Mouse (Mus musculus) heart, adult 9 months (tissue): Measurements from ENCODE around the gene Mark3.

Experiments
- DNase-seq, 2 experiments: peaks; one replicate each; pipeline ENCODE4 v3.0.0; 2022; ENCODE audit warnings: low spot score in 2 of 2

The Mark3 gene

DNA sequence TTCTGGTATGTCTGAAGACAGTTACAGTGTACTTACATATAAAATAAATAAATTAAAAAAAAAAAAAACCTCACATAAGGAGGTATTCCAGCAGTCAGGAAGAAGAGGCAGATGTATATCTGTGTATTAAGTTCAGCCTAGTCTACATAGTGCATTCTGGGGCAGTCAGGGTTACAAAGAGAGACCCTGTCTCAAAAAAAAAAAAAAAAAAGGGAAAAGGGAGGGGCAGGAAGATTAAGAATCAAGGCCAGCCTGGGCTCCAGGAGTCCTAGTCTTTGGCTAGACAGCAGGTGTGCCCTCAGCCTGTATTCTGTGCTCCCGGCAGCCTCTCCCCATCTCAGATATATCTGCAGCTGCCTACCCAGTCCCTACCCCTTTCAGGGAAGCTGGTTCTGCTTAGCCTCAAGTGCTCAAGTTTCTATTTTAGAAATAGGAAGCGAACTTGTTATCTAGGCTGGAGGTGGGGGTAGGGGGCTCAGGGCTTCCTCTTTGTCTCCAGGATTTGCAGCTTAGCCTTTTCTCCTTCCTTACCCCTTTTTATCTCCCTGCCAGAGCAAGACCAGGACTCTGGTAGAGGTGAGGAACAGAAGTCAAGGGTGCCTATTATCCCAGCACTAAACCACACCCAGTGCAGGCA is 100.6 kb downstream of the Mark3 start:
- DNase-seq = no peak

DNA sequence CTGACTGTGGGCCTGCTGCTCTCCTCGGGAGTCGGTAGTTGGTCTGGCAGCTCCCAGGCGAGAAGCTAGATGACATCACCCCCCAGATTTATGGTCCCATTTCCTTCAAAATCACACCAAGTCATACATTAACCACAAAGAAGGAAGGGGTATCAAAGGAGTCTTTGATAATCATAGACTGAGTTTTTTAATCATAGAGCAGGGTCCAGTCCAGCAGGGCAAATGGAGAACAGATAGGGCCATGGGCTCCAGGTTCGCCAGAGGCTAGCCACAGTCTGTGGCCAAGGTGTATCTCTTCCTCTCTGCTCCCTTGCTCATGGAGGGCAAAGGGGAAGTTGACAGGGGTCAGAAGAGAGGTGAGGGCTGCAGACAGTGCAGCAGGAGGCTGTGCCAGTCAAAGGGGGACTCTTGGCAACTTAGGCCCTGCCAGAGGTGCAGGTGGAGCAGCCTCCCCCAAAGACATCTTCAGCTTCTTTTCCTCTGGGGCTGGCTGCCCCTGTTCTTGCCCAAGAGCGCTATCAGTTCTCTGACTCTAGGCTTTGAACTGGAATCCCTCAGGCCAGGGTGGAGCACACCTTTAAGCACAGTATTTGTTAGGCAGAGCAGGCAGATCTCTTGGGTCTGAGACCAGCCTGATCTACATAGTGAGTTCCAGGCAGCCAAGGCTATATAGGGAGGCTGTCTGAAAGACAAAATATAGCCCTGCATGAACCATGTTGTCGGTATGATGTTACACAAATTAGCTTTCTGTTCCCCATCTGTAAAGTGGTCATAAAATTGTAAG is 101.7 kb downstream of the Mark3 start:
- DNase-seq = no peak

DNA sequence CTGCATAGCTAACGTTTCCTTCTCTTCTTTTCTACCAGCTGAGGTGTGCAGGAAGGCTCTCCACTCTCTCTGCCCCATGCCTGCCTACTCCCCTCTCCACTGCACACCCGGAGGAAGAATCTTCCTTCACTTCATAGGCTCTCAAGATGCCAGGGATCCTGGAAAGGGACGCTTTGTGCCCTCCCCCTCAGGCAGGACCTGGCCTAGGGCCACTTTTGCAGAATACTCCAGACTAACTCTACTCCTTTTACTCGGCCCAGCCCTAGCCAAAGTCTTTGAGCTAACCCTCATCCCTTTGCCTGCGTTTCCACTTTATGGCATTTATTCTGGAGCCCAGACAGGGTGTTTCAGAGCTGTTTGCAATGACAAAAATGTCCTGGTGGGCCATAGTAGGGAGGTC is 103.1 kb downstream of the Mark3 start:
- DNase-seq = no peak

- DNase-seq = peak; percentile 88 to 91
These were observed 103.8 kb downstream of the Mark3 start, which contains the start of gene Trmt61a for GRCm38 (mm10) chr12:111677882-111678669. Trmt61a (plus strand) TSS chr12:111678105.

DNA sequence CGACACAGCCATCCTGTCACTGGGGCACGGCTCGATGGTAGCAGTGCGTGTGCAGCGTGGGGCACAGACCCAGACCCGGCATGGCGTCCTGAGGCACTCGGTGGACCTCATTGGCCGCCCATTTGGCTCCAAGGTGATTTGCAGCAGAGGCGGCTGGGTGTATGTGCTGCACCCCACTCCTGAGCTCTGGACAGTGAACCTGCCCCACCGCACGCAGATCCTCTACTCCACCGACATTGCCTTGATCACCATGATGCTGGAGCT is 104.3 kb downstream of the Mark3 start:
- DNase-seq = no peak

DNA sequence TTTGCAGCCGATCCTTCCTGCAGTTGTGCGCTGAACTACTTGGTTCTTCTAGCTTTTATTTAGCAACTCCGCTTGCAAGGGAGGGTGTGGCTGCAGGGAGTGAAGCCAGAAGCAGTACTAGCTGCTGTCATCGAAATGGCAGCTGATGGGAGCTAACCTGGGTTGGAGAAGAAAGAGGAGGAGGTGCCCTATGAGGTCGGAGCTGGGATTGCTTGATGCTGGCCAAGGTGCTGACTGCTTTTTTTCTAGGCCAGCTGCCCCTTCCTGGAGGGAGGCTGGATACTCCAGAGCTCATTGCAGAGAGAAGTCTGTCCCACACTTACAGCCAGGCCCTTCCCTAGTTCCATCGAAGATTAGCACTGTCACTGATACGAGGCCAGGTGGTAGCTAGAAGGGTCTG is 104.7 kb downstream of the Mark3 start:
- no peak for DNase-seq

DNA sequence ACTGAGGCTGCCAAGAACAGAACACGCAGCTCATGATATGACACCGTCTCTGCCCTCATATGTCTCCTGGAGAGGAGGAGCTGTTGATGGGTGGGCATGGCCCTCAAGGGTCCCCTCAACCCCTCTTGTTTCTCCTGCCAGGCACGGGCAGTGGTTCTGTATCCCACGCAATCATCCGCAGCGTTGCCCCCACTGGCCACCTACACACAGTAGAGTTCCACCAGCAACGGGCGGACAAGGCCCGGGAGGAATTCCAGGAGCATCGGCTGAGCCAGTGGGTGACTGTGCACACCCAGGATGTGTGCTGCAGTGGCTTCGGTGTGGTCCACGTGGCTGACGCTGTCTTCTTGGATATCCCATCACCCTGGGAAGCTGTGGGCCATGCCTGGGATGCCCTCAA is 106.3 kb downstream of the Mark3 start:
- DNase-seq = no peak

DNA sequence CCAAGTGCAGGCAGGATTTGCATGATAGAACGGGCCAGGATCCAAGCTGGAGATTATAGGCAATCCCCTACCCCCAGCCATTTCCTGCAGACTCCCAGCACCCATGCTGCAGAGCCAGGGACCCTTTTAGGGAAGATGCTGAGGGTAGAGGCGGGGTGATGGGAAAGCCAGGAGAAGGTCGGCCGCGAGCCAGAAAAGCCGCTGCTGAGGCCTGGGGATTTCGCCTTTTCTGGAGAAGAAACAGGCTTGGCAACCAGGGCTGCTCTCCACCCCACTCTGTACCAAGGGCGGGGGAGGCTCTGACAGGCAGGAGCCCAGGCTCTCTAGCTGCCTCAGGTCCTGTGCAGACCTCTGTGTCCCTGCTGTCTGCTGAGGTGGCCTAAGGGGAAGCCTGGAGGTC is 107.0 kb downstream of the Mark3 start:
- no peak for DNase-seq

DNA sequence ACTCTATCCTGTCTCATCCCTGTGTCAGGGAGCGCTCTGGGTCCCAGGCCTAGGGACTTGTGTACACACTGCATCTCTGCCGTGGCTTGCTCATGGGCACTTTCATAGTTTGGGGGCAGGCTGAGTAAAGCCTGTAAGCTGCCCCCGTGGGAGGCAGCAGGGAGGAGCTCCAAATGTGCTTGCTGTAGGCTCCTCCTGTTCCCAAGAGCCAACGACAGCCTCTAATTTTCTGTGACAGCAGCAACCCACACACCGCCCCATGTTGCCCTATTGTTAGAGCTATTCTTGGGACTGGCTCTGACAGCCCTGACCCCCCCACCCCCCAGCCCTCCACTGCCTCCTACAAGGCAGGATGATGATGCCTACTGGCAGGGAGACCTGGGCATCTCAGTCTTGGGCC is 107.7 kb downstream of the Mark3 start:
- no peak for DNase-seq

- DNase-seq = no peak
These were observed 108.5 kb downstream of the Mark3 start for GRCm38 (mm10) chr12:111682806-111683205.

DNA sequence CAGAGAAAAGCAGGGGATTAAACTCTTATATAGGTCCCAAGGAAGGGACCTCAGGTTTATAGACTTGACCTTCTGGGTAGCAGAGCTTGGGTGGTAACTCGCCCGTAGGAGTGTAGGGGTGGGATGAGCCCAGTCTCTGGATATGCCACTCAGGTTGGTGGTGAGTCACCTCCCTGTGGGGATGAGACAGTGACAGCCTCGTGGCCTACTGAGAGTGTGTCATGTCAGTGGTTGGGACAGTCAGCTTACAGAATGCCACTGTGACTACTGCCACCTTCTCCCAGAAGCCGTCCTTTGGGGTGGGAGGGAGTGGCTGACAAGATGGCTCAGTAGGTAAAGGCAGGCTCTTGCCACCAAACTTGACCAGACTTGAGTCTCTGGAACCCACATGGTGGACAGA is 112.1 kb downstream of the Mark3 start:
- no peak for DNase-seq

DNA sequence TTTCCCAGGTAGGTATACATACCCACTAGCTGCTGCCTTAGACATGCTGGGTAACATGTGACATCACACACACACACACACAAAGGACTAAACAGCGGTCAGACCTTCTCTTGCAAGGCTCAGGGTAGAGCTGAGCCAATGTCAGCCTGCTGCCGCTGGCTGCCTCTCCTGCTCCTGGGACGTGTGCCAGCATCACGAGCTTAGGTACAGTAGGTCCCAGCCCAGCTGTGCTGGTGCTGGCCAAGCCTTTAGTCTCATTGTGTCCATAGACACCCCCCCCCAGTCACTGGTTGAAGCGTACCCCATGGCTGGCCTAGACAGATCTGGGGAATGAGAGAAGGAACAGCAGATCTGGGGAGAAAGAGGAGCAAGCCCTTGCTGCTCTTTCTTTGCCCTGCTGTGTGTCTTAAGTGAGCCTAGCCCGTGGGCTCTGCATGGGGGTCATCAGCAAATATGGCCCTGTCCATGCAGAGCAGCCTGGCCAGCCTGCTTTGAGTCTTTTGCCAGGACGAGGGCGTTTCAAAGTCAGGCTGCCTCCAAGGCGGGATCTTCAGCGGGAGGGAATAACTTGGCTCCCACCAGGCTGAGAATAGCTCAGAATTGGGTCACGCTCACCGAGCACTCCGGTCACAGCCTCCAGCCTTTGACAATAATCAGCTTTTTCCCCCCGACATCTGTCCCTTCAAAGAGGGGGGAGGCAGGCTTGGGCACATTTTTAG is 113.2 kb downstream of the Mark3 start:
- peak; percentile 82 to 86 for DNase-seq

DNA sequence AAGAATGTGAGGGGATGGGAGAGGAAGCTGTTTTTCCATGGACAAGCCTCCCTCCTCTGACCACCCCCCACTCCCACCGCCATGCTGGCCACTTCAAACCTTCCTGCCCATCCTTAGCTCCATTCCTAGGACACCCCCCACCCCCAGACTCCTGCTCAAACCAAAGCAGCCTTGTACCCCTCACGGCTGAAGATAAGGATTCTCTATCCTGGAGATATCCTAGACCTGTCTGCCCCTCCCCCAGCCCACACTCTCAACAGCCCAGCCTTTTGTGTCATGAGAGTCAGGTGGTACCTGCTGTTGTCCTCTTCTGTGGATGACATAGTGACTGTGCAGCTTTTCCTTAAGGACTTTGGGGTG is 113.7 kb downstream of the Mark3 start:
- DNase-seq = no peak

GRCm38 (mm10) chr12:111689426-111689825 is 115.1 kb downstream of the Mark3 start:
- no peak for DNase-seq

- no peak for DNase-seq
These were observed 117.1 kb downstream of the Mark3 start for GRCm38 (mm10) chr12:111691346-111691872.

DNA sequence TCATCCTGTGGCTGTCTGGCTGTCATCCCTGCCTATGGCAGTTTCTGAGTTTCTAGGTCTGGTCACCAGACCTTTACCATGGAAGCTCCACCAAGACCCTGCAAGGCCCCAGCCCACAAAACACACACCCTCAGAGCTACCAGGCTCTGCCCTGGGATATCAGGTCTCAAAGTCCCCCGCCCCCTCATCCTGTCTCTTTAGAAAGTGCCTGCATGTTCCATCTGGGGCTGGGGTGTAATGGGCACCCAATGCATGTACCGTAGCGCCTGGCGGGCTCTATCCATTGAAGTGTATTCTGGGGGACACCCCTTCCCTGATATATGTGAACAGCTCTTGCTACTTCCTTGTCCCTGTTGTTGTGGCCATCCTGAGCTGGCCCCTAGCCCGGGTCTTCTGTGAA is 118.6 kb downstream of the Mark3 start:
- no peak for DNase-seq

GRCm38 (mm10) chr12:111693341-111694270 is 119.3 kb downstream of the Mark3 start:
- DNase-seq = no peak

DNA sequence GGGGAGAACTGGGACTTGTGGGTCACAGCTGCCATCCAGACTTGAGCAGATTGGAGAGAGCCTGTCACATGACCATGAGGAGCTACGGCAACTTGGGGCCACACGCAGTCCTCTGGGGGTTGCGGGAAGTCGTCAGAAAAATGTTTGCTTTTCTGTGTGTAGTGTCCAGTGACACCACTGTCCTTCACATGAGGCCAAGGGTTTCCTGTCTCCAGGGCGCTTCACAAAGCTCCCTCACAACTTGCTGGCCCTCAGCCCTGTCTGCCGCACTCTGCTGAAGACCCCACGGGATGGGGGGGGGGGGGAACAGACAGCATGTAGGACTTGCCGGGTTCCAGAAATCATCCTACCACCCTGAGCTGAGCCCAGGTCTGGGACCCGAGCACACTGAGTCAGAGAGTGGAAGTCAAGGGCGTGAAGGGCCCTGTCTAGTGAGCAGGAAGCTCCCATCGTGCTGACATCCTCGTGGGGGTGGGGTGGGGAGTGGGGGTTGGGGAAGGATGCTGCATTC is 120.0 kb downstream of the Mark3 start:
- DNase-seq = no peak

GRCm38 (mm10) chr12:111694880-111695804 is 120.8 kb downstream of the Mark3 start:
- no peak for DNase-seq

DNA sequence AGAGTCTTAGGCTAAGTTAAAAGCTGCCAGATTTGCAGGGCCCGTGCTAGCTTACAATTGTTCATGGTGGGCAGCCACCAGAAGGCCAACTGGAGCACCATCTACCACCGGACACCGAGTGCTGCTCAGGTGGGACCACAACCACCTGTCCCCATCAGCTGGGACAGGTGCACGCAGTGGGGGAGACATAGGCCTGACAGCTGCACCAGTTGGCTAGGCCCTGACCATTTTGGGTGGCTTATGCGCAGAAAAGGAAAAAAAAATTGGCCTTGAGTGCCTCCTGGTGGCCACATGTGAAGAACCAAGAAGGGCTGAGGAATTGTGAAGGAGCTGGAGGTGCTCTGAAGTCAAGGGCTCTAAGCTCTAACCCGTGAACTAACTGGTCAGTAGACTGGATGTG is 121.9 kb downstream of the Mark3 start:
- peak; percentile 54 to 78 for DNase-seq
